Mouse (Mus musculus): ENCODE results near the gene Fkbp5.

GRCm38 (mm10) chr17:28477421-28477820 lies 39.9 kb downstream of the Fkbp5 start:
- TF ChIP-seq CTCF (conservative IDR thresholded peaks at IDR 0.05; ENCODE audit: low read length) (no peak), POU5F1 (IDR thresholded peaks at IDR 0.05; ENCODE audit: borderline replicate concordance, low read length) (no peak)

All from E14TG2a.4 (cell line).